Mouse (Mus musculus) mesoderm, embryonic 11.5 days (tissue): ENCODE measurements around the gene Lrch1.

Experiments used
- DNase-seq: peaks from one replicate; pipeline ENCODE4 v3.0.0-alpha.2; 2012; ENCODE audit warnings: low read depth, low spot score

Gene Lrch1

GRCm38 (mm10) chr14:74922039-74922736 is 25.5 kb downstream of the Lrch1 start:
- no peak for DNase-seq

GRCm38 (mm10) chr14:74921471-74921870 is 26.2 kb downstream of the Lrch1 start:
- no peak for DNase-seq

- no peak for DNase-seq
Measured at GRCm38 (mm10) chr14:74919132-74919531, 28.5 kb downstream of the Lrch1 start.

GRCm38 (mm10) chr14:74918521-74919103 is 29.1 kb downstream of the Lrch1 start:
- no peak for DNase-seq

GRCm38 (mm10) chr14:74917504-74918124 is 30.1 kb downstream of the Lrch1 start:
- DNase-seq, result no peak

GRCm38 (mm10) chr14:74916691-74917090 is 31.0 kb downstream of the Lrch1 start:
- no peak for DNase-seq

GRCm38 (mm10) chr14:74916075-74916474 is 31.6 kb downstream of the Lrch1 start:
- no peak for DNase-seq

- DNase-seq, result no peak
Measured at GRCm38 (mm10) chr14:74915658-74916057, 32.0 kb downstream of the Lrch1 start.

- no peak for DNase-seq
Measured at GRCm38 (mm10) chr14:74915025-74915424, 32.7 kb downstream of the Lrch1 start.

- DNase-seq, result no peak
Measured at GRCm38 (mm10) chr14:74913381-74914230, 34.1 kb downstream of the Lrch1 start.

GRCm38 (mm10) chr14:74910363-74910762 is 37.3 kb downstream of the Lrch1 start:
- DNase-seq, result no peak

GRCm38 (mm10) chr14:74909021-74909420 is 38.7 kb downstream of the Lrch1 start:
- DNase-seq, result no peak

GRCm38 (mm10) chr14:74908250-74908649 is 39.4 kb downstream of the Lrch1 start:
- no peak for DNase-seq

GRCm38 (mm10) chr14:74907706-74908105 is 40.0 kb downstream of the Lrch1 start:
- DNase-seq, result no peak

- DNase-seq, result no peak
Measured at GRCm38 (mm10) chr14:74905990-74906389, 41.7 kb downstream of the Lrch1 start.

GRCm38 (mm10) chr14:74904442-74904841 is 43.2 kb downstream of the Lrch1 start:
- no peak for DNase-seq

- no peak for DNase-seq
Measured at GRCm38 (mm10) chr14:74903047-74903446, 44.6 kb downstream of the Lrch1 start.

- no peak for DNase-seq
Measured at GRCm38 (mm10) chr14:74900705-74901369, 46.8 kb downstream of the Lrch1 start.

- no peak for DNase-seq
Measured at GRCm38 (mm10) chr14:74899953-74900704, 47.5 kb downstream of the Lrch1 start.

- DNase-seq, result no peak
Measured at GRCm38 (mm10) chr14:74898939-74899338, 48.7 kb downstream of the Lrch1 start.

GRCm38 (mm10) chr14:74893693-74894092 is 54.0 kb downstream of the Lrch1 start:
- no peak for DNase-seq
